Mouse (Mus musculus) layer of hippocampus, adult 9-11 months (tissue): ENCODE results near the gene Gdf9.

ENCODE experiments used
- DNase-seq: peaks from one replicate; pipeline ENCODE4 v3.0.0; 2022

The Gdf9 gene

DNA sequence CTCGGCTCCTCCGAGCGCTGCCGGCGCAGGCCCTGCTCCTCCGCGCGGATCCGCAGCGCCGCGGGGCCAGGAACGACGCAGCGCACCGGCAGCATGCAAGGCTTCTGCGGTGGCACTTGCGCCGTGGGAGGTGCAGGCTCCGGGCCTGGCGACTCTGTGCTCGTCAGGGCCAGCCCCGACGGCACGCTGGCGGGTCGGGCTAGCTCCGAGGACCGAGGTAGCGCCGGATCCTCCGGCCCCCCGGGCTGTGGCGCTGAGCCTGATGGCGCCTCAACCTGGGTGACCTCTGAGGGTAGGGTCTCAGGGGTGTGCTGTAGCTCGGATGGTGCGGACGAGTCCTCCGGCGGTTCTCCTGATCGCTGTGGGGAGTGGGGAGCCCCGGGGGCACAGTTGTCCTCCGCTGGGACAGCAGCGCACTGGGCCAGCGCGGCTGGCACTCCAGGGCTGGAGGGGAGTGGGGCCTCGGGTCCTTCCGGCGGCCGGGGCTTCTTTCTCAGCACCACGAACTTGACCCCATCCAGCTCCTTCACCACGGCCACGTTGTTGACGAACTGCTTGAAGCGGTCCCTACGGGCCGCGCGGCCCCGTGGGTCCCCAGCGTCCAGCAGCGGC is 48.5 kb downstream of the Gdf9 start:
- DNase-seq, result no peak

DNA sequence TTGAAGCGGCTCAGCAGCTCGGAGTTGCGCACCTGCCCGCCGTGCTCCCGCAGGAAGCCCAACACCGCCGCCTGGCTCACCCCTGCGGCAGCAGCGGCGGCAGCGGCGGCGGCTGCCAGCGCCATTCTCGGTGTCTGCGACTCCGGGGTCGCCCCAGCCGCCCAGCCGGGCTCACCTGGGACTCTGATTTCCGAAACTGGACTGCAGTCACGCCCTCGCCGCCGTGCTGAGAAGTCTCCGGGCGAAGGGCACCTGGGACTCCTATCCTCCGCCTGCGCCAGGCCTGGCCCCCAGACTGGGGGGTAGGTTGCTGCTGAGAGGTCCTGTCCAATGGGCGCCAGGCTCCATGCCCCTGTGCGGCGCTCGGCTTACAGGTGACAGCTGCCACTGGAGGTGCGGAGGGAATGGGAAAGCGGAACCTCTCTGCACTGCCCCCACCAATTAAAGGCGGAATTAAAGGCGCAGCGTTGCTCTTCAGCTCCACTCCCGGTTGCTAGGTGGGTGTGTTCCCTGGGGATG is 49.0 kb downstream of the Gdf9 start, which contains the start of the genes Gm9945 and Sowaha:
TSS of gene Gm9945 (plus strand) at position 384 of the 519 bp plus-strand sequence.
TSS of gene Sowaha (minus strand) at position 492 of the 519 bp plus-strand sequence.
- peak; percentile 79 for DNase-seq

GRCm38 (mm10) chr11:53481088-53481730 is 50.4 kb downstream of the Gdf9 start:
- DNase-seq, result no peak

GRCm38 (mm10) chr11:53483159-53483891 is 52.5 kb downstream of the Gdf9 start:
- DNase-seq, result no peak

DNA sequence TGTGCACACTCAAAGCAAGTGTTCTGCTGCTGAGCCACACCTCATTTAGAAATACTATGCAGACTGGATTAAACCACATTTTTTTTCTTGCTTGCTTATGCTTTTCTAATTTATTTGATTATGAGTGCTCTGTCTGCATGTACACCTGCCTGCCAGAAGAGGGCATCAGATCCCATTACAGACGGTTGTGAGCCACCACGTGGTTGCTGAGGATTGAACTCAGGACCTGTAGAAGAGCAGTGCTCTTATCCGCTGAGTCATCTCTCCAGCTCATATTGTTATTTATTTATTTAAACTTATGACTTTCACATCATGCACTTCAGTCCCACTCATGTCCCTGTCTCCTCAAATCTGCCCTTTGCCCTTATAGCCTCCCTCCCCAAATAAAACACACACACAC is 54.9 kb downstream of the Gdf9 start:
- no peak for DNase-seq

GRCm38 (mm10) chr11:53486351-53486750 is 55.5 kb downstream of the Gdf9 start:
- DNase-seq, result no peak

DNA sequence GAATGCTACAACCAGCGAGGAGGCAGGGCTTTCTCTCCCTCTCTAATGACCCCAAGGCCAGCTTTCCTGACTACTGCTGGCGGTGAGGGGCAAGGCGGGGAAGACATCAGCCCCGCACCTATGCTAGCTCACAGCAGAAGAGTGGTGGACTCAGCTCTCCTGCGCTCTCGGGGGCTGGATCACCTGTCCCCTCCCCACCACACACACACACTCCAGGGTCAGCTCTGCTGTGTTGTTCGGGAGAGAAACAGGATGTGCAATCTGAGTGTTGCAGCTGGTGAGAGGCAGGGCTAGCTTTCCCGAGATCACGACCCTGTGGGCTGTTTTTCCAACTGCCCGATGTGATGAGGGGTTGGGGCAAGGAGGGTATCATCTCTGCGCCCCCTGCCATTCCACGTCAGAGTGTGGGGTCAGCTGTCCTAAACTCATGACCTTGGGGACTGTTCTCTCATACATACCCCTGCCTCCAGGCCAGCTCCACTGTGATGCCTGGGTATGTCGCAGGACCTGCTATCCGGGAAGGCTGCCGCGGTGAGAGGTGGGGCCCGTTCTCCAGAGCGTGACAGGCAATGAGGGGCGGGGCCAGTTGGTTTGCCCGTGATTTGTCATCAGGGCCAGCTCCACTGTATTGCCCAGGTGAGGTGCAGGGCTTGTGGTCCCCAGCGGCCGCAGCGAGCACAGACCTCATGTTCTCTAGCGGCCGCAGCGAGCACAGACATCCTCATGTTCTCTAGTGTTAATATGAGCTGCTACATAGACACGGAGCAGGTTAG is 56.2 kb downstream of the Gdf9 start:
- DNase-seq, result no peak
